Mouse (Mus musculus) layer of hippocampus, adult 11-12 months (tissue): ENCODE results near the gene Tet3.

Experiments
- DNase-seq: peaks from one replicate; pipeline ENCODE4 v3.0.0; 2022; ENCODE audit warnings: low spot score

Gene Tet3

GRCm38 (mm10) chr6:83414601-83415355, 44.1 kb downstream of the Tet3 start:
- no peak for DNase-seq

GRCm38 (mm10) chr6:83413686-83414085, 45.2 kb downstream of the Tet3 start:
- DNase-seq: no peak

GRCm38 (mm10) chr6:83412854-83413401, 46.0 kb downstream of the Tet3 start:
- no peak for DNase-seq

- DNase-seq: no peak
These were observed 46.5 kb downstream of the Tet3 start for GRCm38 (mm10) chr6:83412362-83412853.

- DNase-seq: no peak
These were observed 47.1 kb downstream of the Tet3 start for GRCm38 (mm10) chr6:83411635-83412361.

GRCm38 (mm10) chr6:83410046-83410706, 48.7 kb downstream of the Tet3 start:
- no peak for DNase-seq

- DNase-seq: no peak
These were observed 50.4 kb downstream of the Tet3 start for GRCm38 (mm10) chr6:83408510-83408909.

- no peak for DNase-seq
These were observed 53.3 kb downstream of the Tet3 start for GRCm38 (mm10) chr6:83405511-83406064.

- DNase-seq: no peak
These were observed 54.3 kb downstream of the Tet3 start for GRCm38 (mm10) chr6:83404571-83404970.

- DNase-seq: no peak
These were observed 55.4 kb downstream of the Tet3 start for GRCm38 (mm10) chr6:83403481-83403880.

- no peak for DNase-seq
These were observed 59.1 kb downstream of the Tet3 start for GRCm38 (mm10) chr6:83399790-83400189.

- no peak for DNase-seq
These were observed 61.2 kb downstream of the Tet3 start for GRCm38 (mm10) chr6:83397728-83398127.

GRCm38 (mm10) chr6:83396711-83397110, 62.2 kb downstream of the Tet3 start:
- no peak for DNase-seq

- DNase-seq: no peak
These were observed 63.2 kb downstream of the Tet3 start for GRCm38 (mm10) chr6:83395544-83396229.

GRCm38 (mm10) chr6:83394122-83394521, 64.8 kb downstream of the Tet3 start:
- DNase-seq: no peak

GRCm38 (mm10) chr6:83392166-83392780, 66.6 kb downstream of the Tet3 start:
- DNase-seq: peak; percentile 42

- no peak for DNase-seq
These were observed 73.3 kb downstream of the Tet3 start for GRCm38 (mm10) chr6:83385569-83386090.

GRCm38 (mm10) chr6:83381510-83382491, 77.1 kb downstream of the Tet3 start:
- no peak for DNase-seq

GRCm38 (mm10) chr6:83373704-83374300, 85.1 kb downstream of the Tet3 start:
- no peak for DNase-seq
